Mouse (Mus musculus) neural tube, embryonic 10.5 days (tissue): Measurements from ENCODE around the gene C130050O18Rik.

Source experiments
- DNase-seq: peaks from one replicate; pipeline ENCODE4 v3.0.0-alpha.2; 2017; ENCODE audit warnings: low spot score; ENCODE audit errors: extremely low spot score

Gene C130050O18Rik

DNA sequence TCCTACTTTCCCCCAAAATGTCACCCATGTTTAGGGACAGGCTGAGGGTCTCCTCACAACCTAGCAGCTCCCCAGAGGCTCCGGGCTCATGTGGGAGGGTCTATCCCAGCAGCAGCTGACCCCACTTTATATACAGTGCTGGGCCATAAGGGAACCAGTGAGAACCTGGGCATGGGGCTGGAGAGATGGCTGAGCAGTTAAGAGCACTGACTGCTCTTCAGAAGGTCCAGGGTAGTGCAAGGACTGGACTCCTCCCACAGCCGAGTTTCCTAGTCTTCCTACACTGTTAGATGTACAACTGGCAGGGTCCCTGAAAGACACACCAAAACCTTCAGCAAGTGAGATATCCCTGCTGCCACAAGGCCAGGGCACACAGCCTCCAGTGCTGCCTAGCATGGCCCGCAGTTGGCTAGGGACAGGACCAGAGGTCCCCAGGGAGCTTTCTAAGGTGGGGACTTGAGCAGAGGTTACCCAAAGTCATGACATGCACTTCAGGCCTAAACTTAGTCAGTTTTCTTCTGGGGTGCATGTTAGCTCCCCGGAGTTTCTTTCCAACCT, 7.6 kb upstream of the C130050O18Rik start:
- DNase-seq, result no peak

DNA sequence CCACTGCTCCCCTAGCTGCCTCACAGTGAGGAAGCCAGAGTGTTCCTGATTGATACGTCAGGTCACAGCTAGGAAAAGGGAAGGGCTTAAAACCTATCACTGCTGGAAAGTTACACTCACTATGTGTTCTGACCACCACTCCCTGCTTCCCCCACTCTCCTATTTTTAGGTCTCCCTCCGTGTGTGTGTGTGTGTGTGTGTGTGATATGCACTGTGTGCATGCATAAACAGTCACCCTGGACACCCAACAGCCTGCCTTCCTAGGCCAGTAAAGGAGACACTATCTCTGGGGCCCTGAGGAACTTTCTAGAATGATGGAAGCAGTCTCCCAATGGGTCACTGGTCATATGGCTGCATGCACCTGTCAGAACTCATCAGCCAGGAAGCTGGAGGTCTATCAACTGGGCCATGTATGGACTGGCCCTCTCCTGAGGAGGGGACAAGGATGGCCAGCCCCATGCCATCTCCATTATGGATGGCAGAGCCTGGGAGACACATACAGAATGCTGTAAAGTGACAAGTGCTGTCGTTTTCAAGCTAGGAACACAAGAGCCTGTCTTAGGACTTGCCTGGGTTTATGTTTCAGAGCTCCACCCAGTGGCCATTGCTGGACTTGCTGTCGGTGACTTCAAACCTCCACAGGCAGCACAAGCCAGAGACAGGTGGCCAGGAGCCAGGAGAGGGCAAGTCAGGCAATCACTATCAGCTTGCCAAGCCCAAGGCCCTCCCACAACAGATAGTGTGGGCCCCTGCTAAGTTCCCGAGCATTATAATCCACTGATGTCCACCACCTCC, 6.9 kb upstream of the C130050O18Rik start:
- peak; percentile 84 for DNase-seq

DNA sequence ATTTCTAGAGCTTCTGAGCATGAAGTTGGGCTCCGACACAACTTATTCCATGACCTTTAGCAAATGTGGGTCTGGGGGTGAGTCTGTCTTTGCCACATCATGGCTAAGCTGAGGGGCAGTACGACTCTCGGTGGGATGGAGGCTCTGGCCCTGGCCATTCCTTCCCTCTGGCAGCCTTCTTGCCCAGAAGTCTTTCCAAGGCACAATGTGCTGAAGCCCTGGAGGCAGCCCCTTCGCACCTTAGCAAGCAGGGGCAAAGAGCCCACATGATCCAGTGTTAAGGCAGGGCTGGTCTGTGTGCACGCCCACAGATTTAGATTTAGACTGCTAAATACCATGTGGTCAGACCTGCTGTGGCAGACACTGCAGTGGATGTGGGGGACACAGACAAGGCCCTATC, 6.3 kb upstream of the C130050O18Rik start:
- no peak for DNase-seq

DNA sequence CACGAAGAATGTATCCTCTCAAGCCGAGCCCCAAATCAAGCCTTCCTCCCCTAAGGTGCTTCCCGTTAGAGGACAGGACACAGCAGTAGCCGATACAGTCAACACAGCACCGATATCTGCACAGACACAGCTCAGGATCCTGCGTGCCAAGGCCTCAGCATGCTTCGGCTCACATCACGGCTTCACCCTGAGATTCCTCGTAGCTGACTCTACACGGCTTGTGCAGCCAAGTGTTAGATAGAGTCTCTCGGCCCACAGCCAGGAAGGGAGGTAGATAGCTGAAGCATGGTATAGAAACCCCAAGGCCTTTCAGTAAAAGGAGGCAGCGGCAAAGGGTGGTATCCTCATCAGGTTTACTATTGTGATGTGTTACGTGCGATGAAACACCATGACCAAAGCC, 5.1 kb upstream of the C130050O18Rik start:
- DNase-seq, result no peak

DNA sequence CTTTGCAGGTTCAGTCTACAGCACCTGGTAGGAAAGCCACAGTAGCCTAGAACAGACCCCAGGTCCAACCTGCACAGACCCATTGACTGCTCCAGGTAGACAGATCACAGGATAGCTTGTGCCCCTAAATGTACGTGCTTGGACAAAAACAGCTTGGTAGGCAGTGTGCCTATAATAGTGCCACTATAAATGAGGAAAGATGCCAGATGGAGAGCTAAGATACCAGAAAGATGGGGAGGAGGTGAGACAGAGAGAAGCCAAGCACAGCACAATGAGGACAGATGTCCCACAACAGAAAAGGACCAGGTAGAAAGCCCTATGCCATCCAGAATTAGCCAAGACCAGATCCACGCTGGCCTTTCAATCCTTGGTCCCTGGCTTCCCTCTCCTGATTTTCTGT, 3.0 kb upstream of the C130050O18Rik start:
- DNase-seq, result no peak

DNA sequence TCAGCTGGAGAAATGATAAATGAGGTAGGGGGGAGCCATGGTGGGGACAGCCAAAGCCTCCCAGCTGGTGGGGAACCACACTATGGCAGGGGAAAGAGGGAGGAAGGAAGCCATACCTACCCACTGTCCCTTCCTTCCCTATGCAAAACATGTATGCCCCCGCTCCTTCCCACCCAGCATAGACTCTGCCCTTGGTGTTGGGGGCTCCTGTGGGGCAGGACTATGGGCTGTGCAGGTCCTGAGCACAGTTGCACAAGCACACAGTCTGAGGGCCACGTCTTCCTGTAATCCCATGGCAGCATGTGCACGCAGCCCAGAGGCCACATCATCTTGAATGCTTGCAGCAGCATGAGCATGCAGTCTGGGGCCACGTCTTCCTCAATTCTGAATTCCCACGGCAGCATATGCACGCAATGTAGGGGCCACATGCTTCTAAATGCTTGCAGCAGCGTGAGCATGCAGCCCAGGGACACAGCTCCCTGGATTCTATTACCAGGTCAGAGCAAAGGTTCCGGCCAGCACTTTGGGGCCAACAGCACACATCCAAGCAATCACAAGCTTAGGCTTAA, 1.3 kb upstream of the C130050O18Rik start:
- no peak for DNase-seq

DNA sequence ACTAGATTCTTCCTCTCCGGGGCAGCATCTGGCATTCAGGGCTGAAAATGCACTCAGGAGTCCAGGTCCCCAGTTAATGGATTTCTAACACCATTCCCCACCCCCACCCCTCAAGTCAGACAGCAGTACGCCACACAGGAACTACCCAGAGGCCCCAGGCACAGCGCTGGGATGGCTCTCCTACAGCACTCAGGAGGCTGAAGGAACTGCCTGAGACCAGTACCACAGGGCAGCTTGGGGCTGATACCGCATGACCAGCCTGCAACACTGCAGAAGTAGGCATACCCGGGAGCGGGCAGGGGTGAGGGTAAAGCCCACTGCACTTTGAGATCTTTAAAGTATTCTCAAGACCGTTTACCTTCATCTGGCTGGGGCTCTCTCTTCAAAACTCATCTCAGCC, 398 bp downstream of the C130050O18Rik start:
- DNase-seq, result no peak

DNA sequence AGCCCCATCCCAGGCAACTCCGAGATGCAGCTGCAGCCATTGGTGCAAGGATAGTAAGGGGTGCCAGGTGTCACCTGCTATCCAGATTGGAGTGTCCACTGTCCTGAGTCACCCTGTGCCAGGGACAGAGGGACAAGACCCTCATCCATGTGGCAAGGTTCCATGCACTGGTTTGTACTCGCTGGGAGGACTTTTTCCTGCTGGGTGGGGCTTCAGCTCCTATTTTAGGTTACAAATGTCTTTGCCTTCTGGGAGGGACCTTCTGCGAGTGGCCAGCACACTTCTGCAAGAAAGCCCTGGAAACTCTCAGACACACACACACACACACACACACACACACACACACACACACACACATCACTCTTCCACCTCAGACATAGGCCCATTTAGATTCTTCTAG, 873 bp downstream of the C130050O18Rik start:
- DNase-seq, result no peak

DNA sequence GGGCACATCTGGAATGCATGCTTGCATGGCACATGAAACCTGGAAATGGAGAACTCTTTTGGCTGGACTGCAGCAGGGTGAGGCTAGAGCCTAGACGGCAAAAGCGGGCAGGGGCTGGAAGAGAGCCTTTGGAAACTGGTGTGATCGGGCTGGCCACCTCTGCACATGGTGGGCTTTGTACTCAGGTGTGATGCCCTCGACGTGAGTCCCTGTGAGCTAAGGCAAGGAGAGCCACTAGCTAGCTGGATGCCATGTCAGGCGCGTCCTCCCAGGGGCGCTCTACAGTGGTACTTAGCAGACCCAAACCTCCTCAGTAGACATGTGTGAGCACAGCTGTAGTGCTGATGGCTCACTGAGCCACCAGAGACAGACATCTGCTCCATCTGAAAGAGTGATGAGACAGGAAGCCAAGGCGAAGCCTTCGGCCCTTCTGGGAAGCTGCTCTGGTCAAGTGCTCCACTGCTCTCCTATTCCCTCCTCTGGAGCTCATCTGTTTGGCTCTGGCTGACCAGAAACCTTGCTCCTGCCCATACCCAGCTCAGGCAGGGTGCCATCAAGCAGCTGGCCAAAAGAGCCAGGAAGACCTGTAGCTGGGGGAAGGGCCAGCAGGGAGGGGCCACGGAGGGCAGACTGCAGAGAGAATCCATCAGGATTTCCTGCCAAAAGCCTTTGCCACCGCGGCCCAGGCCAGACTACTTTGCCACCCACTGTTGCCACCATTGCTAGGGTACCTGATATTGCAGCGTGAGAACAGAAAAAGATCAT, 2.2 kb downstream of the C130050O18Rik start:
- no peak for DNase-seq

DNA sequence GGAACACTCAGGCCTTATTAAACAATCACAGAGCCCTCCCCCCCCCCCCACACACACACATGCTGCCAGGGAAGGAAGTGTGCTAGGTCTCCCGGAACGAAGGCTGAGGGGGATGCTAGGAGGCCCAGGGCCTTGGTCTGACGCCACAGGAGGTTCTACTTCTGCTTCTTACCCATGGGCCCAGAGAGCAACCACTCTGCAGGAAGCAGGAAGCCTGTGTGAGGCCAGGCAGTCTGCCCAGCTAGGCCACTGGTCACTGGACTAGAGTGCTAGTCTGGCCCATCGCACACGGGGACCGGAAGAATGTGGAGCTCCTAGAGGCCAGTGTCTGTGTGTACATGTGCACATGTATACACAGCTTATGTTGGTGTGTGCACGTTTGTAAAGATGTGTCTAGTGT, 3.4 kb downstream of the C130050O18Rik start:
- DNase-seq, result no peak

DNA sequence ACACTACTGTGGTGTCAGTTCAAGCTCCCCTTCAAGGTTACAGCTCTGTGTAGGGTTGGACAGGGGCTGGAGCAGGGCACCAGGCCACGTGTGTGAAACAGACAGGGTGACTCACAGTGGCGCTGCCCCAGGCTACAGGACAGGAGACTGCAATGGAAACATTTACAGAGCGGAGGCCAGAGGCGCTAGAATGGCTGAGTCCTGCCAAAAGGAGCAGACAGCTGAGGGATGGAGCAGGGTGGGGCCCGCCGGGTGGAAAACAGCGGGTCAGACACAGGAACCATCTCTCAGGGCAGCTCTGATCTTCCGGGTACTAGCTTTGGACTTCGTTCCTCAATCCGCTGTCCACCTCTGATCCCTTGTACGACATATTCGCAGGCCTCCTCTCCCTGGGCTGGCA, 4.3 kb downstream of the C130050O18Rik start:
- no peak for DNase-seq

DNA sequence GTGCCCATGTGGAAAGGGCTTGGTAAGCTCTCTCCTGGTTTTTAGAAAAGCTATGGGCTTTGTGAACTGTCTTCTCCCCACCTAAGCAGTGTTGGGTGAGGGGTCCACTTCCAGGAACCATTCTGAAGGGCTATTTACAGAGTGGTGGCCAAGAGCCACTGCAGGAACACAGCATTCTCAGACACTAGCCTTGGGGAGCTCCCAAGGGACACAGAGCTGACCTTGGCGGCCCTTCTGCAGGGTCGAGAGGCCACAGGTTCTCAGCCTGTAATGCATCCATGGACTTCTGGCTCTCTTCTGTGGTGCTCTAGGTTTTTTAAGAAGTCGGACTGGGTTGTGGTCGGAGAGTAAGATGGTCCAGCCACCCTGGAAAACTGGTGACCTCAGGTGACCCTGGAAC, 5.0 kb downstream of the C130050O18Rik start:
- no peak for DNase-seq

DNA sequence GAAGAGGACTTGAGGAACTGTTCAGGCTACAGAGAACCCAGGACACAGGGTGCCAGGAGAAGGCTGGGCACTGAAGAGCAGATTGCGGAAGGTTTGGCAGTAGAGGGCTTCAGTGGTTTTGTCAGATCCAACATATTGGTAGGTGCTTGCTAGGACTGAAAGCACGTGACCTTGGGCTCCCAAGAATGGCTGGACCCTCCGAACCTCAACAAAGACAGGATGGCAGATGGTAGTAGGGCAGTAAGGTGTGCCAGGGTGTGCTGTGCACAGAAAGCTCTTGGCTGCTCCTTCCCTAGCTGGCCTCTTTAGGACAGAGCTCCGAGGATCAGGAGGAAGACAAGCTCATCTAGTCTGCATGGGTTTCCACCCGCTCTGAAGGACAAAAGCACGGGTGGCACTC, 6.0 kb downstream of the C130050O18Rik start:
- DNase-seq, result no peak

DNA sequence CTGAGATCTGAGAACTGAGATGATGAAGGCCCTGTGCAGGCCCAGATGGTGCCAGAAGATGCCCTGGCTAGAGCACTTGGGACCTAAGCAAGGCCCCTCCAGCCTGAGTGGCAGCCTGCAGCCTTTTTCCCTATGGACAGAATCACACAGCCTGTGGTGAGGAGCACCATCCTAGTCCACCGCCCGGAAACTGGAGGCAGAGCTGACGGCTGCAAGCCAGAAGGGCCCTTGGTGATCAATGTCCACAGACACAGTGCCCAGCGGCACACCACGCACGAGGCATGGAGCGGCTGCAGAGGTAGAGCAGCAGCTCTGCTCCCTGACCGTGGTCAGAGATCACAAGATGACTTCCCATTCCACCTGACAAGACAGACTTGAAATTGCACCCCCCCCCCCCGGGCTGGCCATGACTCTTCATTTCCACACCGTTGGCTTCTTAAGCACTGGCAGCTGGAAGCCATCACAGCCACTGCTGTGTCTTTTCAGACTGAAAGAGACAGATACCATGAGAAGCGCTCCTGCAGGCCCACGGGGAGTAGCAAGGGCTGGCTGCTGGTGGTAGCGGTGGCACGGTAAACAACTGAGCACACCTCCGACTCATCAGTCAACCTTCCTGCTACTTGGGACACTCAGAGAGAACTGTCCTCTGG, 6.7 kb downstream of the C130050O18Rik start:
- DNase-seq, result no peak

DNA sequence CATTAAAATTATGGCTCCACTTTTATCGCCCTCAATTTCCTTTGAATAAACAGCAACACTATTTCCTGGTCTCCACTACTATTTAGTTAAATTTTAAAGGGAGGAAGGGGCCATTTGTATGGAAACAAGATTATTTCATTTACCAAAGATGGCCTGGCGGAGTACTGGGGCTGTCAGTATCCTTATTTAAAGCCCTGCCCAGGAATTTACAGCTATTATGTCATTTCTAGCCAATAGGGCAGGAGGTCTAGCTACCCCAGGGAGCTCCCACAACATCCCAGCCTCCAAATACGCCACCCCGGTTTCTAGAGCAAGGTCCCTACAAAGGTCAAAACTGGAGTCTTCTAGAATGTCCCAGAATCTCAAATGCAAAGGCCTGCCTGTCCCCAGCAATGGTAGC, 8.5 kb downstream of the C130050O18Rik start:
- DNase-seq, result no peak

DNA sequence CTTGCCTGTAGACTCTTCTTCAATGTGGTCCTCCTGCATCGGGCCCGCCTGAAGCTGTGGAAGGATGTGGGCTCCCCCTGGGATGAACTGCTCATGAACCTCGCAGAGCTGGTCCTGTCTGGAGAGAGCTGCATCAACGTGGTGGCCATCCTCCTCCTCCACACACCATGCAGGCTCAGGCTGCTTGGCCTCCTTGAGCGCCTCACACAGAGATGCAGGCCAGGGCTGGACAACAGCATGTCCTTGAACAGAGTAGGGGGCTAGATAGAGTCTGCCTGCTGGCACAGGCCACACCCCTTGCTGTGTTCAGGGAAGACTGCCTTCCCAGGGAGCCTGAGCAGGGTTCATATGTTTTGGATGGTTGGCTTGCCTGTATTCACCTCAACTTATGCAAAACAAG, 9.9 kb downstream of the C130050O18Rik start:
- no peak for DNase-seq

DNA sequence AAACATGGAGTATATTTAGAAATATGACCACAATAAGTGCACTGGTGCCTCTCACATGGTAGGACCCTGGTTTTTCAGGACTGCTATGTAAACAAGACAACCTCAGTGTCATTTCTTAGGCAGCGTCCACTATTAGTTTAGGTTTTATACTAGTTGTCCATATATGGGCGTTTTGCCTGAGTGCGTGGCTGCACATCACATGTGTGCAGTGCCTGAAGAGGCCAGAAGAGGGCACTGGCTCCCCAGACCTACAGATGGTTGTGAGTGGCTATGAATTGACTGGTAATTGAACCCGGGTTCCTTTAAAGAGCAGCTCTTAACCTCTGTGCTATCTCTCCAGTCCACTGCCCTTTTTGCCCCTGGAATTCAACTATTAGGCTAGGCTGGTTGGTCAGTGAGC, 11.9 kb downstream of the C130050O18Rik start:
- no peak for DNase-seq

DNA sequence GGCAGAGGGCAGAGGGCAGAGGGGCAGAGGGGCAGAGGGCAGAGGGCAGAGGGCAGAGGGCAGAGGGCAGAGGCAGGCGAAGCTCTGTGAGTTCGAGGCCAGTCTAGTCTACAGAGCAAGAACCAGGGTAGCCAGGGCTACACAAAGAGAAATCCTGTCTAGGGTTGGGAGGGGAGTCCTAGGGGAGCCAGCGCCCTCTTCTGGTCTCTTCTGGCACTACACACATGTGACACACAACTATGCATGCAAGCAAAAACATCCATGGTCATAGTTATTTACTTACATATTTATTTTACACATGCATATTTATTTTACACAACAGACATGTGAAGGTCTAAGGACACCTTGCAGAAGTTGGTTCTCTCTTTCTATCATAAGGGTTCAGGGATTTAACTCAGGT, 12.4 kb downstream of the C130050O18Rik start:
- DNase-seq, result no peak

DNA sequence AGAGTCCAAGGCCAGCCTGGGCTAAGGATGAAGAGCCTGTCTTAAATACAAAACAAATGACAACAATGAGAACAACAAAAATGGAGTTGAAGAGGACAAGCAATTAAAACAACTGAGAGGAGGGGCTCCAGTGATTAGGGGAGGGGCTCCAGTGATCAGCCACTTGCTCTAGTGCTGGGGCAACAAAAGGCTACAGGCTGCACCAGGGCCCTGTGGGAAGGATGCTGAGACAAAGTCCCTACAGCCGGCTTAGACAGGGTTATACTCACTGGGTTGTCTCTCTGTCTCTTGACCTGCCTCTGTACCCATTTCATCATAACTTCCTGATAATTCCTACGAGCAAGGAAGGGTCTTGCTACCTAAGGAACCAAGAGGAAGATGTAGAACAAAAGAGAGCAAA, 13.0 kb downstream of the C130050O18Rik start:
- DNase-seq, result no peak

DNA sequence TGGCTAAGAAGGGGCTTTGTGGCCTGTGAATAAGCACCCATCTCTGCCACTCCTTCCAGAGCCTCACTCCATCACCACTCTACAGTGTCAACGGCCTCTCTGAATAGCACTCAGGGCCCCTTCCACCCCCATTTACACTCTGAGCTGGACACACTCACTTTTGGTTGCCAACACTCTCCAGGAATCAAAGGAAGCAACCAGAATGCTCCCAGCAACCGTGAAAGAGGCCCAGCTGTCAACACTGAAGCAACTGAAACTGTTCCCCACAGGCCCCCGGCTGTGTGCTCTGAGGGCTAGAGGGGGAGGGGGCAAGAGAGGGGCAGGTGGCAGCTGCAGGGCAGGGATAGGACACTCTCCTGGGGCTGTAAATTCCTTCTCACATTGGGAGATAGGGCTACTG, 13.6 kb downstream of the C130050O18Rik start:
- DNase-seq, result no peak

DNA sequence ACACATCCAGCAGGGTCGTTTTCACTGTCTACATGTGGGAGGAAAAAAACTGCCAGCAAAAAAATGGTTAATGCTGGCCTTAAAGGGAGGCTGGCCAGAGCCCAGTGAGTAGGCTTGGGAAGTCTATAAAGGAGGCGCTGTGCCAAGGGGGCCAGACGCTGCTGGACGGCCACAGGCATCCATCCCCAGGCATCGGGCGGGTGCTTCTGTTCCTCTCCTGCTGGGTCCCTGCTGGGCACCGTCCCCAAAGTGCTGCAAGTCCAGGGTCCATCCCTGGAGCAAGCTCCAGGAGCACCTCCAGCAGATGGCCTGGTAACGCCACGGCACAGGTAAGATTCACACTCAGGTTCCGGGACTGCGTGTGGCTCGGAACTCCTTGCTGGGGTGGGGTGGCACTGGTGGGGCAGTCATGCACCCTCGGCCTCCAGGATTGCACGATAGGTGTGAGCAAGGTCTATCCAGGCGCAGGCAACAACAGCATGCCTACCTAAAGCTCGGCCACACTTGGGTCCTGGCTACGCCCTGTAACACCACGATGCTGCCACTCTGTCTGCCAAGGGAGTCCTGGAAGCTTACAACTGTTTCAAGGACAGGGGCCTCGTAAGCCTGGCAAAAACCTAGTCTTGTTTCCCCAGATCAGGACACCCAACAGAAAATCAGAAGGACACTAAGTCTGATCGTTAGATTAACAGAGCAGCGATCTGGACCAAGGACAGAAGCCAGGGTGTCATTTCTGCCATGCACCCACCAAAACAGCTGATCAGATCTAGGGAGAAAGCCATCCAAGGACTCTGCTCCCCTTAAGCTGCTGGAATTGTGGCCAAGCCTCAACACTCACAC, 18.2 kb downstream of the C130050O18Rik start, which contains the start of gene Gper1:
TSS of gene Gper1 (plus strand) at position 126 of the 840 bp plus-strand sequence.
- DNase-seq, result no peak
